Mouse (Mus musculus): ENCODE results near the gene Rims4.

DNA sequence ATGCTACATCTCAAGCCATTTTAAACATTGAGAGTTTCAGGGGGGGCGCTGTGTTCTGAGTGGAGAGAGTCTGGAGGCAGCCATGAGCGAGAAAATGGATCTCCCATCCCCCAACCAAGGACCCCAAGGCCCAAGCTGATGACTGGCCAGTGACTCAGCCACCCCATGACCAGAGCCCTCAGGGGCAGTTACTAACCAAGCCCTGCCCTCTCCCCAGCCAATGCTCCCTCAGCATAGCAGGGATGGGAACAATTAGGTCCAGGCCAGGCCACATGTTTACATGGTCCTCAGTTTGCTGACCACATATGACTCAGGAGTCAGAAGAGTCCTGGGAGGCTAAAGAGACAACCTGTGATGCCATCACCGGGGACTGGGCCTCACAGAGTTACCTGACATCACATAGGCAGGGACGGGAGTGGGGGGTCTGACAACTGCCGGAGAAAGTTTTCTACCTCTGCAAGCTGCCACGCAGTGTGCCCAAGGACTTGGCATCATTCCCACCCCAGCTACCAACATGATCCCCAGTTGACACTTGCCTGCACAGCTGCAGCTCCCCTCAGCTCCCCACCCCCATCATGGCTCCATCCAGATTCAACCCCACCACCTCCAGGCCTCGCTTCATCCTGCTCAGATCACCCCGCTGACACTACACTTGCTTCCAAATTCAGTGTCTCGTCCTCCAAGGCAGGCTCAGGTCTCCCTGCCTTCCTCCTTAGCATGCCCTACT lies 103.6 kb downstream of the Rims4 start:
- TF ChIP-seq EP300 (IDR thresholded peaks at IDR 0.05; ENCODE audit: low read depth), result no peak
- no peak for TF ChIP-seq CTCF (IDR thresholded peaks at IDR 0.05; ENCODE audit: low read depth)

Measured in heart, postnatal 0 days (tissue).